Mouse (Mus musculus): Measurements from ENCODE around the gene Pdp2. TPM values are rescaled to one million over a fixed set of nuclear protein-coding genes. Genes with fewer than 3 reads are reported as not detected.

Pdp2 gene
- polyA plus RNA-seq, 1 experiment = 9.7 TPM

GRCm38 (mm10) chr8:104598496-104598895 is 7.2 kb downstream of the Pdp2 start:
- peak; percentile 32 for DNase-seq (ENCODE audit: low read depth)
- TF ChIP-seq POLR2A (IDR thresholded peaks at IDR 0.05; ENCODE audit: borderline replicate concordance, extremely low read depth, insufficient read depth, insufficient read length, poor library complexity, severe bottlenecking) (no peak), CTCF (IDR thresholded peaks at IDR 0.05; ENCODE audit: borderline replicate concordance, extremely low read depth, insufficient read depth, insufficient read length) (no peak)

GRCm38 (mm10) chr8:104601386-104601785 is 10.1 kb downstream of the Pdp2 start:
- no peak for DNase-seq (ENCODE audit: low read depth)
- TF ChIP-seq POLR2A (IDR thresholded peaks at IDR 0.05; ENCODE audit: borderline replicate concordance, extremely low read depth, insufficient read depth, insufficient read length, poor library complexity, severe bottlenecking) (no peak), CTCF (IDR thresholded peaks at IDR 0.05; ENCODE audit: borderline replicate concordance, extremely low read depth, insufficient read depth, insufficient read length) (no peak)

GRCm38 (mm10) chr8:104601941-104602371 is 10.7 kb downstream of the Pdp2 start:
- DNase-seq (ENCODE audit: low read depth) = peak; percentile 6
- TF ChIP-seq POLR2A (IDR thresholded peaks at IDR 0.05; ENCODE audit: borderline replicate concordance, extremely low read depth, insufficient read depth, insufficient read length, poor library complexity, severe bottlenecking) (no peak), CTCF (IDR thresholded peaks at IDR 0.05; ENCODE audit: borderline replicate concordance, extremely low read depth, insufficient read depth, insufficient read length) (no peak)

GRCm38 (mm10) chr8:104602468-104603244 is 11.4 kb downstream of the Pdp2 start:
- TF ChIP-seq CTCF (IDR thresholded peaks at IDR 0.05; ENCODE audit: borderline replicate concordance, extremely low read depth, insufficient read depth, insufficient read length) (peak; percentile 94), POLR2A (IDR thresholded peaks at IDR 0.05; ENCODE audit: borderline replicate concordance, extremely low read depth, insufficient read depth, insufficient read length, poor library complexity, severe bottlenecking) (no peak)
- peak; percentile 96 for DNase-seq (ENCODE audit: low read depth)

GRCm38 (mm10) chr8:104603245-104603593 is 12.0 kb downstream of the Pdp2 start:
- no peak for DNase-seq (ENCODE audit: low read depth)
- TF ChIP-seq CTCF (IDR thresholded peaks at IDR 0.05; ENCODE audit: borderline replicate concordance, extremely low read depth, insufficient read depth, insufficient read length) (no peak), POLR2A (IDR thresholded peaks at IDR 0.05; ENCODE audit: borderline replicate concordance, extremely low read depth, insufficient read depth, insufficient read length, poor library complexity, severe bottlenecking) (no peak)

GRCm38 (mm10) chr8:104606329-104606728 is 15.1 kb downstream of the Pdp2 start:
- TF ChIP-seq POLR2A (IDR thresholded peaks at IDR 0.05; ENCODE audit: borderline replicate concordance, extremely low read depth, insufficient read depth, insufficient read length, poor library complexity, severe bottlenecking) = no peak
- TF ChIP-seq CTCF (IDR thresholded peaks at IDR 0.05; ENCODE audit: borderline replicate concordance, extremely low read depth, insufficient read depth, insufficient read length) = no peak
- no peak for DNase-seq (ENCODE audit: low read depth)

- no peak for DNase-seq (ENCODE audit: low read depth)
- TF ChIP-seq CTCF (IDR thresholded peaks at IDR 0.05; ENCODE audit: borderline replicate concordance, extremely low read depth, insufficient read depth, insufficient read length) (no peak), POLR2A (IDR thresholded peaks at IDR 0.05; ENCODE audit: borderline replicate concordance, extremely low read depth, insufficient read depth, insufficient read length, poor library complexity, severe bottlenecking) (no peak)
These were observed 16.7 kb downstream of the Pdp2 start for GRCm38 (mm10) chr8:104607944-104608343.

GRCm38 (mm10) chr8:104609222-104609621 is 18.0 kb downstream of the Pdp2 start:
- TF ChIP-seq CTCF (IDR thresholded peaks at IDR 0.05; ENCODE audit: borderline replicate concordance, extremely low read depth, insufficient read depth, insufficient read length) = no peak
- no peak for DNase-seq (ENCODE audit: low read depth)

GRCm38 (mm10) chr8:104610185-104610766 is 19.0 kb downstream of the Pdp2 start:
- DNase-seq (ENCODE audit: low read depth) = peak; percentile 22

GRCm38 (mm10) chr8:104611613-104612012 is 20.4 kb downstream of the Pdp2 start:
- no peak for TF ChIP-seq POLR2A (IDR thresholded peaks at IDR 0.05; ENCODE audit: borderline replicate concordance, extremely low read depth, insufficient read depth, insufficient read length, poor library complexity, severe bottlenecking)
- TF ChIP-seq CTCF (IDR thresholded peaks at IDR 0.05; ENCODE audit: borderline replicate concordance, extremely low read depth, insufficient read depth, insufficient read length) = no peak
- no peak for DNase-seq (ENCODE audit: low read depth)

More at GRCm38 (mm10) chr8:104610185-104610766, 19.0 kb downstream of the Pdp2 start:
- TF ChIP-seq POLR2A (IDR thresholded peaks at IDR 0.05; ENCODE audit: borderline replicate concordance, extremely low read depth, insufficient read depth, insufficient read length, poor library complexity, severe bottlenecking) (no peak), CTCF (IDR thresholded peaks at IDR 0.05; ENCODE audit: borderline replicate concordance, extremely low read depth, insufficient read depth, insufficient read length) (no peak)

GRCm38 (mm10) chr8:104613119-104613518 is 21.9 kb downstream of the Pdp2 start:
- DNase-seq (ENCODE audit: low read depth) = no peak
- TF ChIP-seq POLR2A (IDR thresholded peaks at IDR 0.05; ENCODE audit: borderline replicate concordance, extremely low read depth, insufficient read depth, insufficient read length, poor library complexity, severe bottlenecking) (no peak), CTCF (IDR thresholded peaks at IDR 0.05; ENCODE audit: borderline replicate concordance, extremely low read depth, insufficient read depth, insufficient read length) (no peak)

GRCm38 (mm10) chr8:104620765-104621164 is 29.5 kb downstream of the Pdp2 start:
- no peak for TF ChIP-seq POLR2A (IDR thresholded peaks at IDR 0.05; ENCODE audit: borderline replicate concordance, extremely low read depth, insufficient read depth, insufficient read length, poor library complexity, severe bottlenecking)
- no peak for TF ChIP-seq CTCF (IDR thresholded peaks at IDR 0.05; ENCODE audit: borderline replicate concordance, extremely low read depth, insufficient read depth, insufficient read length)
- DNase-seq (ENCODE audit: low read depth) = no peak

All from brain, embryonic 14.5 days (tissue).